Mouse (Mus musculus) gastrocnemius, adult 18-20 months (tissue): ENCODE results near the gene Celsr1. TPM values are rescaled to one million over a fixed set of nuclear protein-coding genes. Genes with fewer than 3 reads are reported as not detected.
"Not testable (repeated sequence)": the region's sequence is repeated elsewhere in the genome, so short reads cannot be mapped to it uniquely, and the experiment has no call there.

Experiments used
- DNase-seq: peaks from one replicate; pipeline ENCODE4 v3.0.0; 2021; ENCODE audit warnings: low spot score
- total RNA-seq, 2 experiments: library from RNA; stranded (reverse); gene quantifications; 2 replicates each; pipeline ENCODE4 v1.2.3; 2021

Celsr1 gene
- total RNA-seq, 2 experiments from 2014 or later = 0.24 to 0.32 TPM

DNA sequence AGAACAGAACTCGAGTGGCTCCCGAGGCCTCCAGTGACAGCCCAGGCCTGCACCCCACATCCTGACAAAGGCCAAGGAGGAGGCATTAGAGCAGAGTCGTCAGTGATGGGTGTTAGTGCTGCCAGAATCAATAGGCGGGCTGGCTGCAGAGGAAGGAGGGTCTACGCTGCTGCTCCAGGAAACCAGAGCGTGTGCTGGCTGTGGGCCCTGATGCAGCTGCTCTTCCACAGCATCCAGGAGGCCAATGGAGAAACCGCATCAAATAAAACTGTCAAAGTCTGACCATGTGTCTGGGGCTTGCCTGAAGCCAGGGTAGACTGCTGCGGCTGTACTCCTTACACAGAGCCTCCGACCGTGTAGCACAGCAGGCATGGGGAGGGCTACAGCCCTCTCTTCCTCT is 136.5 kb downstream of the Celsr1 start:
- no peak for DNase-seq

GRCm38 (mm10) chr15:85896284-85896683 is 137.3 kb downstream of the Celsr1 start:
- peak; percentile 70 for DNase-seq

DNA sequence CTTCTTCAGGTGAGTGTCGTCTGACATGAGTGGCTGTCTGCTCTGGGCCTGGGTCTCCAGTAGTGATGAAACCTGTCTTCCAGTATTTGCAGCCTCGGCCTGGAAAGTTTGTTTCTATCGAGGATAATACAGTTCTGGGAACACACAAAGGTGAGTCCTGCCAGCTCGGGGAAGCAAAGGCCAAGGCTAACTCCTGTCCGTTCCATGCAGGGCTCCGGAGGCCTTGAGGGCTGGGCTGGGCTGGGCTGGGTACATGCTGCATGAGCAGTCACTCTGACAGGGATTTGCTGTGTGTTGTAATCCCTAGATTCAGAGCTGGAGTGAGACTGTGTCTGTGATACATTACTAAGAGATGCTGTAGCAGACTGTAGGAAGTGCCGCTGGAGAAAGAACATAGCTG is 139.7 kb downstream of the Celsr1 start:
- no peak for DNase-seq

DNA sequence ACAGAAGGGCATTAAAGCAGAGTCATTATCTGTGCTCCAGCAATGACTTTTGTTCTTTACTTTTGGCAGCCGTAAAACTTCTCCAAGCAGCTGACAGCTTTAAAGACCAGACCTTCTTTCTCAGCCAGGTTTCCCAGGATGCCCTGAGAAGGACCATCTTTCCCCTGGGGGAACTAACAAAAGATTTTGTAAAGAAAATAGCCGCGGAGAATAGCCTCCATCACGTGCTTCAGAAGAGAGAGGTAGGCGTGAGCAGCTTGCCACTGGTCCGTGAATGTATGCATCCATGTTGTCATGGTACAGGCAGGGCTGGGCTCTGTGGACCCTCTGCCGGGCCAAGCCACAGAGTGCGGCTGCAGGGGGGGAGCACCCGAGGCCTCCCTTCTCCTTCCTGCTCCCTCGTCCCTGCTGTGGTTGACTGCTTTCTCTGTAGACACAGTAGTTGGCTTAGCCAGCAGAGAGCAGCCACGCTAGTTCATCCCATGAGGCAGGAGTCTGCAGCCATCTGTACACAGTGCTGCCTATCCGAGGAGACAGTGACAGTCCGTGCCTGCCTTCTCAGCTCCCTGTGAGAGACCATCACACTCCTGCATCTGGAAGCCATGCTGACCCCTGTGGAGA is 141.0 kb downstream of the Celsr1 start:
- no peak for DNase-seq

DNA sequence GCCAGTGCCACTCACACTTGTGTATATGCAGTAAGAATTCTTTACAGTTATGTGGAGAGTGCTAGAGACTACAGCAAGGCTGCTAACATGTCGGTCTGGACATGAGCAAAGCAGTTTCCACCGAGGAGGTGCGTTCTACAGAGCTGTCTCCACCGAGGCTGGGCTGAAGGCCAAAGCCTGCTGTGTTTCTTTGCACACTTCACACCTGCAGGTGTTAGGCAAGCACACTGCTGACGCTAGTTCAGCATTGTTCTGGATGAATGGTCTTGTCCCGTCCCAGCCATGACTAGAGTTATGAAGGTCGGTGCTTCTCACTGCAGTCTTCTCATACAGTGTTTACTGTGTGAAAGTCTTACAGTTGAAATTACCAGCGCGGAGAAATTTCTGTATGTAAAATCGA is 141.6 kb downstream of the Celsr1 start:
- no peak for DNase-seq

- DNase-seq = no peak
Measured at GRCm38 (mm10) chr15:85889235-85889634, 144.3 kb downstream of the Celsr1 start.

GRCm38 (mm10) chr15:85885606-85886005 is 148.0 kb downstream of the Celsr1 start:
- peak; percentile 66 for DNase-seq

- no peak for DNase-seq
Measured at GRCm38 (mm10) chr15:85879498-85879895, 154.1 kb downstream of the Celsr1 start.

- peak; percentile 89 for DNase-seq
Measured at GRCm38 (mm10) chr15:85878848-85879497, 154.6 kb downstream of the Celsr1 start, which contains the start of gene Trmu. TSS of gene Trmu (plus strand) at chr15:85879312.

DNA sequence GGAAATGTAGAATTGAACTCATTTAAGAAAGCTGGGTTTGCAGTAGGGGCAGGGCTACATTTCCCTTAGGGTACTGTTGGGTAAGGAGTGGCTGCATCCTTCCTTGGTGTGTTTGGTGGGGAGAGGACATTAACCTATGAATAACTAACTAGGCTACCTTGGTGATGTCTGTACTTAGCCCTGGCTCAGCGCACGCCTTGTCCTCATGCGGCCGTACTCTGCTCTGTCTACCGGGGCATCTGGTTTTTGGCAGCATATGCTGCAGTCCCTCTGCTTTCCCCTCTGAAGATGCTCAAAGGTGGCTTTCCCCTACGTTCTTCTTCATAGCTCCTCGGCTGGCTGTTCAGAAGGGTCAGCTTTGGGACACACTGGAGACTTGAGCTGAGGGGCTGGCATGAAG is 156.2 kb downstream of the Celsr1 start:
- DNase-seq = no peak

GRCm38 (mm10) chr15:85867696-85868095 is 165.9 kb downstream of the Celsr1 start:
- peak; percentile 77 for DNase-seq

DNA sequence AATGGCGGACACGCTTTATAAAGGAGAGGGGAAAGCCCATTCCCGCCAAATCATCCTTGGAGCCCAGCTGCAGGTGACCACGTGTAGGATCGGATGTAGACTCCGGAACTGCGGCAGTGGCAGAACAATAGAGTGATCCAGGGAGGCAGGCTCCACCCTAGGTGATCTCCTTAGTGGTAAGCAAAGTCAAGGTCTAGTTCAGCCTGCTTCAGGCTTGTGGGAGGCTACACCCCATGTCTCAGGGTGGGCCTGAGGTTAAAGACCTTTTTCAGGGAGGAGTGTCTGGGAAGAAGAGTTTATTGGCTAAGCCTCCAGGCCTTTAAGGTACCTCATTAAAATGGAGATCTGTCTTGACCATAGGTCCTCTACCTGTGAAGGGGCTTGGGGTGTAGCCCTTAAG is 167.7 kb downstream of the Celsr1 start:
- not testable (repeated sequence) for DNase-seq

GRCm38 (mm10) chr15:85859490-85860031 is 174.0 kb downstream of the Celsr1 start, which contains the start of gene Gtse1:
TSS of gene Gtse1 (plus strand) at chr15:85859745.
- peak; percentile 96 for DNase-seq

GRCm38 (mm10) chr15:85858980-85859489 is 174.5 kb downstream of the Celsr1 start:
- DNase-seq = no peak

DNA sequence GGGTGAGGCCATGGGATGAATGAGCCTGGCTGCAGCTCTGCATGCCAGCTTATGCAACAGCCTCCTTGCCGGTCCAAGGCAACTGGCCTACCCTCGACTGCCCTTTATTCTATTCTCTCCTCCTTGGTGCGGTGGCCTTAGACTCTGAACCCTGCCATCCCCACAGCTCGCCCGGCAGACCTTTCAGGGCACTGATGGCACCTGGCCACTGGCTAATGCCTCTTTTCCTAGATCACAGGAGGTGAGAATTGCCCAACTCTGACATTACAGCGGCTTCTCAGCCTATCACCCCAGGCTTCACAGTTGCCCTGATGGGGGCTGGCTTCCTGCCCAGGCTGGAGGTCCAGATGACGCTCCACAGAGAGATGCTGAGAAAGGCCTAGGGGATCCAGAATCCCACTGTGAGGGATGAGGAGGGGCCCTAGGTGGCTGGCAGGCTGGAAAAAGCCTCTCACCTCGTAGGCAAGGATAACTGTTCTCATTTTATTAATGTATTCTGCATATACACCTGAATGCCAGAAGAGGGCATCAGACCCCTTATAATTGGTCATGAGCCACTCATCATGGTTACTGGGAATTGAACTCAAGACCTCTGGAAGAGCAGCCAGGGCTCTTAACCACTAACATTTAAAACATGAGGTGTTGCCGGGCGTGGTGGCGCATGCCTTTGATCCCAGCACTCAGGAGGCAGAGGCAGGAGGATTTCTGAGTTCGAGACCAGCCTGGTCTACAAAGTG is 181.8 kb downstream of the Celsr1 start:
- no peak for DNase-seq

Other genes with a start within 250 kb of the Celsr1 start
- 10 to 100 TPM; 51.8 to 60.2 TPM for gene Cdpf1, start 222.1 kb downstream of the Celsr1 start, total RNA-seq
- under 1 TPM; 0.68 to 0.69 TPM for gene Pkdrej, start 212.0 kb downstream of the Celsr1 start, total RNA-seq
- gene Ttc38, start 201.5 kb downstream of the Celsr1 start, total RNA-seq = 1 to 10 TPM; 4.6 to 5.3 TPM
- under 1 TPM; 0.07 to 0.09 TPM for gene Gtse1, start 174.0 kb downstream of the Celsr1 start, total RNA-seq
- 1 to 10 TPM; 8.2 to 9.4 TPM for gene Trmu, start 154.5 kb downstream of the Celsr1 start, total RNA-seq
- 10 to 100 TPM in 1 of 2 experiments, 1 to 10 TPM in 1; 7.6 to 12.1 TPM for gene Gramd4, start 23.9 kb upstream of the Celsr1 start, total RNA-seq
- gene Cerk, start 152.4 kb upstream of the Celsr1 start, total RNA-seq = 1 to 10 TPM; 4.3 to 5.1 TPM
- gene Tbc1d22a, start 180.7 kb upstream of the Celsr1 start, total RNA-seq = 10 to 100 TPM; 15.6 to 17.1 TPM